Mouse (Mus musculus): ENCODE measurements around the gene Tmem178b. TPM values are rescaled to one million over a fixed set of nuclear protein-coding genes. Genes with fewer than 3 reads are reported as not detected.

Gene Tmem178b
- polyA plus RNA-seq, 1 experiment = 0.34 TPM

DNA sequence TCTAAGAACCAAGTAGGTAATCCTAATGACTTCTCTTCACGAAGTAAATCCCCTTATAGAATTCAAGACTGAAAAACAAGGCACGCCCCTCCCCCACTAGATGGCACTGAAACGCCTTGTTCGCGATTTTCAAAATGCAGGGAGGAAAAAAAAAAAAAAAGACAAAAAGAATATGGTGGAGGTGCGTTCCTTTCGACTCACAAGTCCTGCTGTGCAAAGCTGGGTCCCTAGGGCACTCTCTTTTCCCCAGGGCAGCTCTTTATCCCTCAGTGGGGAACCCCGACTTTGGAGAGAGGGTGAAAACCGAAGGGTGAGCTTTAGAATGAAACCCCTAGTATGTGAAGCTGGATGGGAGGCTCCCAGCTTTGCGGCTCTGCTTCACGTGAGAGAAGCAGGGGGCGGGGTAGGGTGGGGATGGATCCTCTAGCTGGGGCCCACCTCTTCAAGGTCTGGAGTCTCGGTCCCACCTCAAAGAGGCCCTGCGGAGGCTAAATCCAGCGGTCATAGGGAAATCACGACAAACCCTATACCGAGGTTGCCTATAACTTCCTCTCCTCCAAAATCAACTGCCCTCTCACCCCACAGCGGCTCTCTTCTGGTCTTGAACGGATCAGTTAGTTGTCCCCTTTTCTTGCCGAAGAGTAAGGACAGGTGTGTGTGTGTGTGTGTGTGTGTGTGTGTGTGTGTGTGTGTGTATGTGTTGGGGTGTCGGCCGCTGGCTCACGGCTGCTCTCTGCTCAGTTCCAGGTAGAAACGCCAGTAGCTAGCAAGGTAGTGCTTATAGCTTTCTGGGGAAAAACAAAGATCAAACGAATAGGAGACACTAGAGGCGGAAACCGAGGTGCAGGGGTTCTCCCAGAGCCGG, 2.6 kb upstream of the Tmem178b start:
- Histone ChIP-seq H3K36me3 (ENCODE audit: control insufficient read depth, insufficient read depth, low read length, poor library complexity, severe bottlenecking) (no peaks in the 10 kb centered on the region), H3K27me3 (ENCODE audit: control insufficient read depth, insufficient read depth, low read length, poor library complexity, severe bottlenecking) (peaks cover 11% of the 10 kb centered on the region), H3K9me3 (replicated peaks; ENCODE audit: control insufficient read depth, insufficient read depth, low read length, poor library complexity, severe bottlenecking) (no peaks in the 10 kb centered on the region), H3K27ac (ENCODE audit: insufficient read depth, low read length) (no peak overlapping the region), H3K4me1 (ENCODE audit: control insufficient read depth, insufficient read depth, low read length) (no peaks in the 10 kb centered on the region), H3K4me3 (ENCODE audit: low read depth, low read length) (0 out of 2 replicates have a peak overlapping the region, but pooled peaks have one; percentile 35), H3K9ac (ENCODE audit: low read depth, poor library complexity, severe bottlenecking) (no peak overlapping the region)
- no peak for TF ChIP-seq POLR2A (IDR thresholded peaks at IDR 0.05; ENCODE audit: insufficient read depth, low read length)
- TF ChIP-seq CTCF (IDR thresholded peaks at IDR 0.05; ENCODE audit: low read depth, low read length) = peak; percentile 22

DNA sequence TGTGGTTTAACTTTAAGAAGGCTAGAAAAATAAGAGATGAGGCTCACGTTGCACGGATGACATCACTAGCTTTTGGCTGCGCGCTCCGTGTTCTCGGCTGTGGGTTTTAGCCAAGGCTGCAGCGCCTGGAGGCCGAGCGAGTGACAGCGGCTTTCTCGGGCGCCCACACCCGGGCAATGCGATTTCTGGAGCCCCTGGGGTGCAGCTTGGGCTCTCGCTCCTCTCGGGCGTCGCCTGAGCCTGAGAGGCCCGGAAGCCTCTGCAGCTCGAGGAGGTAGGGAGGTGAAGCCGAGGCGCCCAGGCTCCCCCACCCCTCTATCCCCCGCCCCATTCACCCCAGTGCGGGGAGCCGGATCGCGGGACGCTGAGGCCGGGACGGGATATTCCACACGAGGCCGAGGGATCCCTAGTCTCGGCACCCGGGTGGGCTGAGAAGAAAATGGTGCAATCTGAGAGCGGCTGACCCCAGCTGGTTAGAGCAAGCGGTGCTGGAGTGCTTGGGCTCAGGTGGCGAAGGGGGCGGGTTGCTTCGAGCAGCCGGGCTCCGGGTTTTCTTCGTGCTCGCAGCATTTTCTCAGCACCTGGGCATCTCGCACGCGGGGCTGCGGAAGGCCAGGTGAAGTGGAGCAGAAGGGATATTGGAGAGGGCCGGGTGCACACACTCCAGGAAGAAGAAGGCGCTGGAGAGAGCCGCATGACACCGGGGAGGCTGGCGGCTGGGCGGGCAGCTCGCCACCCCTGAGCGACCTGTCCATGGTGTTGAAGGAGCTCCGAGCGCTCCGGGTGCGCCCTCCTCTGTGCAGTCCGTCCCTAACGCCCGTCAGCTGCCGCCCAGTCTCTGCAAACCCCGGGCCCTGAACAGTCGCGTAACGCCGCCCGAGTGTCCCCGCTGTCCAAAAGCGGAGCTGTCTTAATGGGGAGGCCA, 1.4 kb upstream of the Tmem178b start:
- Histone ChIP-seq H3K4me1 (ENCODE audit: control insufficient read depth, insufficient read depth, low read length) (no peaks in the 10 kb centered on the region), H3K27ac (ENCODE audit: insufficient read depth, low read length) (no peak overlapping the region), H3K9ac (ENCODE audit: low read depth, poor library complexity, severe bottlenecking) (no peak overlapping the region), H3K4me3 (ENCODE audit: low read depth, low read length) (peak overlapping the region; percentile 58), H3K9me3 (replicated peaks; ENCODE audit: control insufficient read depth, insufficient read depth, low read length, poor library complexity, severe bottlenecking) (no peaks in the 10 kb centered on the region), H3K36me3 (ENCODE audit: control insufficient read depth, insufficient read depth, low read length, poor library complexity, severe bottlenecking) (no peaks in the 10 kb centered on the region), H3K27me3 (ENCODE audit: control insufficient read depth, insufficient read depth, low read length, poor library complexity, severe bottlenecking) (peaks cover 11% of the 10 kb centered on the region)
- TF ChIP-seq EP300 (IDR thresholded peaks at IDR 0.05; ENCODE audit: insufficient read depth, low read depth, low read length) (no peak), CTCF (IDR thresholded peaks at IDR 0.05; ENCODE audit: low read depth, low read length) (no peak), POLR2A (IDR thresholded peaks at IDR 0.05; ENCODE audit: insufficient read depth, low read length) (no peak)

DNA sequence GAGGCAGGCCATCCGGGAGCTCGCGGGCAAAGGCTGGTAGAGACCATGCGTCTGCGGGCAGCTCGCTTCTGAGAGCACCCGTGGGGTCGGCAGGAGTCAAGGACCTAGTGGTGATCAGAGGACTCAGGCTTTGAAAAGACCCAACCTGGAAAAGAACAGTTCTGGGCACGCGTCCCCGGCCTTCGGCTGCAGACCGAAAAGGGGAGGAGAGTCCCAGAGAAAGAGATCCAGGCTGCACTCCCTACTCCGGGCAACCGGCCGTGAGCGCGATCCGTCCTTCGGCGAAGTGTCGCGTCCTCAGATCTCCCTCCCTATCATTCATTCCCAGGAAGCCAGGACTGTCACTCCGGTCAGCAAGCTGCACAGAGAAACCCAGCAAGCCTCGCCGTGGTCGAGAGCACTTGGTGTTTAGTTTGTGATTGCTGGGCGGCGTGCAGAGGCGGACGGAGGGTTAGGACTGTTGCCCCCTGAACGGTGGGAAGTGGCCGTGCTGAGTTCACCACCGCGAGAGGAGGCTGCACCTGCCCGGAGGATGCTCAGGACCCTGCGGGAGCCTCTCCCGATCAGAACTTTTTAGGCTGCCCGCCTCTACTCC, 668 bp upstream of the Tmem178b start:
- Histone ChIP-seq H3K4me3 (ENCODE audit: low read depth, low read length) (peak overlapping the region; percentile 58), H3K9ac (ENCODE audit: low read depth, poor library complexity, severe bottlenecking) (peak overlapping the region; percentile 36), H3K4me1 (ENCODE audit: control insufficient read depth, insufficient read depth, low read length) (no peaks in the 10 kb centered on the region), H3K9me3 (replicated peaks; ENCODE audit: control insufficient read depth, insufficient read depth, low read length, poor library complexity, severe bottlenecking) (no peaks in the 10 kb centered on the region), H3K27me3 (ENCODE audit: control insufficient read depth, insufficient read depth, low read length, poor library complexity, severe bottlenecking) (peaks cover 11% of the 10 kb centered on the region), H3K36me3 (ENCODE audit: control insufficient read depth, insufficient read depth, low read length, poor library complexity, severe bottlenecking) (no peaks in the 10 kb centered on the region), H3K27ac (ENCODE audit: insufficient read depth, low read length) (no peak overlapping the region)
- TF ChIP-seq CTCF (IDR thresholded peaks at IDR 0.05; ENCODE audit: low read depth, low read length) = no peak
- no peak for TF ChIP-seq POLR2A (IDR thresholded peaks at IDR 0.05; ENCODE audit: insufficient read depth, low read length)
- TF ChIP-seq EP300 (IDR thresholded peaks at IDR 0.05; ENCODE audit: insufficient read depth, low read depth, low read length) = no peak

DNA sequence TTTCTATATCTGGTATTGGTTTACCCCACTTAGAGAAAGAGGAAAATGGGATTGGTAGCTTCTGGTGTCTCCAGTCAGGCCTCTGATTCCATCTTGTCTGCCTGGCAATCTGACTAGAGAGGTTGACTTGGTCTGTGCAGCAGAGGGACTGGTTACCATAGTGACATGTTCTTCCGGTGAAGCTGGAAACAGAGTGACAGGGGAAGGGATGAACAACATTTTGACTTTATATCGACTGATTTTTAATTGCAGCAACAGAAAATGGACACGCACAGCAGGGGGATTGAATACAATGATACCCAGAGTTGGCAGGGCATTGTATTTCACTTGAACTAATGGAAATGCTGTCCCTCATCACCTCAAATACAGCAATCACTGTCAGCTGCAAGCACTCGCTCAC, 2.1 kb downstream of the Tmem178b start:
- H3K4me1 ChIP-seq (ENCODE audit: control insufficient read depth, insufficient read depth, low read length) = no peaks in the 10 kb centered on the region
- H3K4me3 ChIP-seq (ENCODE audit: low read depth, low read length) = no peak overlapping the region
- no peaks in the 10 kb centered on the region for H3K9me3 ChIP-seq (replicated peaks; ENCODE audit: control insufficient read depth, insufficient read depth, low read length, poor library complexity, severe bottlenecking)
- no peak overlapping the region for H3K27ac ChIP-seq (ENCODE audit: insufficient read depth, low read length)
- TF ChIP-seq POLR2A (IDR thresholded peaks at IDR 0.05; ENCODE audit: insufficient read depth, low read length) (no peak), EP300 (IDR thresholded peaks at IDR 0.05; ENCODE audit: insufficient read depth, low read depth, low read length) (no peak), CTCF (IDR thresholded peaks at IDR 0.05; ENCODE audit: low read depth, low read length) (no peak)
- no peaks in the 10 kb centered on the region for H3K36me3 ChIP-seq (ENCODE audit: control insufficient read depth, insufficient read depth, low read length, poor library complexity, severe bottlenecking)
- no peak overlapping the region for H3K9ac ChIP-seq (ENCODE audit: low read depth, poor library complexity, severe bottlenecking)
- H3K27me3 ChIP-seq (ENCODE audit: control insufficient read depth, insufficient read depth, low read length, poor library complexity, severe bottlenecking) = peaks cover 11% of the 10 kb centered on the region

DNA sequence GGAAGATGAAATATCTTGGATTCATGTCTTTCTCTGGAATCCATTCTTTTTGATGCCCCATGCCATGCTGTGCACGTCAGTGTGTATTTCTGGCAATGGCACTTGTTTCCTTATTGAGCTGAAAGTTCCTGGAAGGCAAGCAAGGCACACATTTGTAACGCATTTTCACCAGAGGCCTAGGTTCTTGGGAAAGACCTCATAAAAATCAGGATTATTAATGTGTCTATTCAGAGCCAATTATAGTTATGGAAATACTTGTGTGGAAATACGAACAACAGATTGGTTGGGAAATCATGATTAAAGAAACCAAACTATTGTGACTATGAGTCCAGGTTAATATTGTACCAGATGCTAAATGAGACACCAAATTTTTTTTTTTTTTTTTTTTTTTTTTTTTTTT, 3.4 kb downstream of the Tmem178b start:
- Histone ChIP-seq H3K27me3 (ENCODE audit: control insufficient read depth, insufficient read depth, low read length, poor library complexity, severe bottlenecking) (peaks cover 9% of the 10 kb centered on the region), H3K36me3 (ENCODE audit: control insufficient read depth, insufficient read depth, low read length, poor library complexity, severe bottlenecking) (no peaks in the 10 kb centered on the region), H3K9me3 (replicated peaks; ENCODE audit: control insufficient read depth, insufficient read depth, low read length, poor library complexity, severe bottlenecking) (no peaks in the 10 kb centered on the region), H3K9ac (ENCODE audit: low read depth, poor library complexity, severe bottlenecking) (no peak overlapping the region), H3K4me3 (ENCODE audit: low read depth, low read length) (no peak overlapping the region), H3K27ac (ENCODE audit: insufficient read depth, low read length) (no peak overlapping the region), H3K4me1 (ENCODE audit: control insufficient read depth, insufficient read depth, low read length) (no peaks in the 10 kb centered on the region)
- TF ChIP-seq CTCF (IDR thresholded peaks at IDR 0.05; ENCODE audit: low read depth, low read length) = no peak
- TF ChIP-seq EP300 (IDR thresholded peaks at IDR 0.05; ENCODE audit: insufficient read depth, low read depth, low read length) = no peak
- TF ChIP-seq POLR2A (IDR thresholded peaks at IDR 0.05; ENCODE audit: insufficient read depth, low read length) = no peak

Data from ES-Bruce4 (cell line).